Mouse (Mus musculus): ENCODE data around the gene Olfr695.
"Not testable (repeated sequence)": the region's sequence is repeated elsewhere in the genome, so short reads cannot be mapped to it uniquely, and the experiment has no call there.

Olfr695 gene

GRCm38 (mm10) chr7:106716296-106716695, at the start of gene Olfr695:
Olfr695 (minus strand) TSS chr7:106716396.
- DNase-seq, result no peak

GRCm38 (mm10) chr7:106761008-106761407, 44.8 kb upstream of the Olfr695 start:
- DNase-seq, result not testable (repeated sequence)

GRCm38 (mm10) chr7:106758800-106759199, 42.6 kb upstream of the Olfr695 start:
- DNase-seq, result no peak

- DNase-seq, result no peak
Observed at GRCm38 (mm10) chr7:106755297-106755696, 39.1 kb upstream of the Olfr695 start, which contains the start of gene Olfr698. Olfr698 (minus strand) TSS chr7:106755397.

- DNase-seq, result no peak
Observed at GRCm38 (mm10) chr7:106745811-106746210, 29.6 kb upstream of the Olfr695 start.

- no peak for DNase-seq
Observed at GRCm38 (mm10) chr7:106742343-106742742, 26.1 kb upstream of the Olfr695 start, which contains the start of gene Olfr697. Olfr697 (minus strand) TSS chr7:106742443.

- DNase-seq, result no peak
Observed at GRCm38 (mm10) chr7:106737028-106737427, 20.8 kb upstream of the Olfr695 start.

- DNase-seq, result no peak
Observed at GRCm38 (mm10) chr7:106733717-106734116, 17.5 kb upstream of the Olfr695 start.

GRCm38 (mm10) chr7:106725654-106726053, 9.5 kb upstream of the Olfr695 start:
- not testable (repeated sequence) for DNase-seq

- DNase-seq, result peak in 1 of 2 experiments; percentile 7
Observed at GRCm38 (mm10) chr7:106711463-106711862, 4.7 kb downstream of the Olfr695 start.

- not testable (repeated sequence) for DNase-seq
Observed at GRCm38 (mm10) chr7:106707705-106708104, 8.5 kb downstream of the Olfr695 start.

- DNase-seq, result no peak
Observed at GRCm38 (mm10) chr7:106696891-106697290, 19.3 kb downstream of the Olfr695 start.

GRCm38 (mm10) chr7:106692976-106693375, 23.2 kb downstream of the Olfr695 start:
- no peak for DNase-seq

GRCm38 (mm10) chr7:106691714-106692113, 24.5 kb downstream of the Olfr695 start, which contains the start of gene Olfr694:
Olfr694 (minus strand) TSS chr7:106691814.
- no peak for DNase-seq

- no peak for DNase-seq
Observed at GRCm38 (mm10) chr7:106685382-106685781, 30.8 kb downstream of the Olfr695 start.

GRCm38 (mm10) chr7:106680484-106680883, 35.7 kb downstream of the Olfr695 start, which contains the start of gene Olfr693:
Olfr693 (minus strand) TSS chr7:106680584.
- no peak for DNase-seq

Measured in B cell, adult 2 months (primary cell).